Mouse (Mus musculus) midbrain, embryonic 16.5 days (tissue): ENCODE data around the gene Art3. TPM values are rescaled to one million over a fixed set of nuclear protein-coding genes. Genes with fewer than 3 reads are reported as not detected.

Source experiments
- ATAC-seq: fragments of 200-750 bp; cut with Nextera tagmentation; 2 replicates; pipeline ENCODE4 v1.8.0; 2017; ENCODE audit warnings: moderate TSS enrichment
- H3K27ac ChIP-seq: fragments of 300-500 bp; sonication (generic); 2 replicates; pipeline ENCODE4 v1.5.1; 2014; ENCODE audit warnings: mild to moderate bottlenecking, low read length, mixed read lengths
- H3K27me3 ChIP-seq: fragments of 300-500 bp; sonication (generic); 2 replicates; pipeline ENCODE4 v1.6.1; 2014; ENCODE audit warnings: low read depth, low read length, mixed read lengths; ENCODE audit not compliant: control insufficient read depth, insufficient read depth
- H3K36me3 ChIP-seq: fragments of 300-500 bp; sonication (generic); 2 replicates; pipeline ENCODE4 v1.6.1; 2014; ENCODE audit warnings: mild to moderate bottlenecking, low read length, moderate library complexity, mixed read lengths; ENCODE audit not compliant: control insufficient read depth, insufficient read depth
- H3K4me1 ChIP-seq: fragments of 300-500 bp; sonication (generic); 2 replicates; pipeline ENCODE4 v1.6.1; 2014; ENCODE audit warnings: mild to moderate bottlenecking, low read length, mixed read lengths; ENCODE audit not compliant: control insufficient read depth, insufficient read depth
- H3K4me2 ChIP-seq: fragments of 300-500 bp; sonication (generic); 2 replicates; pipeline ENCODE4 v1.6.1; 2014; ENCODE audit warnings: mild to moderate bottlenecking, low read length, mixed read lengths
- H3K4me3 ChIP-seq: fragments of 300-500 bp; sonication (generic); 2 replicates; pipeline ENCODE4 v1.5.1; 2014; ENCODE audit warnings: low read depth, mild to moderate bottlenecking, low read length, moderate library complexity, mixed read lengths
- H3K9ac ChIP-seq: fragments of 300-500 bp; sonication (generic); 2 replicates; pipeline ENCODE4 v1.6.1; 2014; ENCODE audit warnings: low read depth, low read length, mixed read lengths
- H3K9me3 ChIP-seq: fragments of 300-500 bp; sonication (generic); replicated peaks from 2 replicates; pipeline ENCODE4 v1.6.1; 2014; ENCODE audit warnings: mild to moderate bottlenecking, low read length, mixed read lengths; ENCODE audit not compliant: control insufficient read depth, poor library complexity, severe bottlenecking
- WGBS: fragments of 180-500 bp; shearing (Covaris S2); extraction: QIAGEN DNeasy Blood & Tissue Kit; methylation state at CpG from one replicate; pipeline ENCODE4 v1.1.7; 2014; 5-methylcytosine and 5-hydroxymethylcytosine counted together
- polyA plus RNA-seq: library from polyadenylated mRNA; unstranded; fragments of >200 nt; fragmentation: Nextera tagmentation; extraction: Ambion mirVana; gene quantifications from 2 replicates; pipeline ENCODE4 v1.2.1, GENCODE M21; 2015

Art3 gene
- polyA plus RNA-seq, 1 experiment from 2014 or later: 4.3 TPM

DNA sequence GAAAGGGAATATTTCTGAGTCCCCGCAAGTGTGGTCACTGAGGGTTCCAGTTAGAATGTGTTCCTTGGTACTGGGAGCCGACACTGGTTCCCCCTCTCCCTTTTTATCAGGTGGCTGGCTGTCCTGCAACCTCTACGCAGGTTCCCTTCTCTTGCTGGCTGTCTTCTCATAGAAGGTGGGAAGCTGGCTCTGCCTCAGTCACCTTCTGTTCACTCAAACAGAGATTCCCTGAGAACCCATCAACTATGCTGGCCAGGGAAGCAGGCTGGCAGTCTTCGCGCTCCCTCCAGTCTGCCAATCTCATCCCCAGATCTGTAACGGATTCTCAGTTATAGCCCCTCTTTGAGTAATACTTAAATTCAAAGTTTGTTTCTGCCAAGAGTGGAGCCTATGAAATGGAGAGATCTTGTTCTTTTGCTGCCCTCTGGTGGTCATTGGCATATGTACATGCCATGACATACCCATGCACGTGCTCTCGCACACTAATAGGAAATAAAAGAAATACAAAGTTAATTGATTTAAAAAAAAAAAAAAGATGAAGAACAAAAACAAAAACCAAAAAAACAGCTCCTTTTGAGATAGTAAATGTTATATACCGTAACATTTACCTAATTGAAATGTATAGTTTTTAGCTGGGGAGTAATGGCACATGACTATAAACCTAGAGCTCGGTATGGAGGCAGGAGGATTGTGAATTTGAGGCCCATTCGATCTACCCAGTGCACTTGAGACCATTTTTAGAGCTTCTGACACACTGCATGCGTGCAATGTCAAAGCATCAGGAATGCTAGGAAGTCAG lies 50.1 kb downstream of the Art3 start:
- no peaks in the 10 kb centered on the region for H3K9me3 ChIP-seq
- no peak overlapping the region for H3K27ac ChIP-seq
- H3K27me3 ChIP-seq: no peaks in the 10 kb centered on the region
- no peak overlapping the region for H3K4me2 ChIP-seq
- no peak overlapping the region for H3K4me3 ChIP-seq
- H3K9ac ChIP-seq: no peak overlapping the region
- no peaks in the 10 kb centered on the region for H3K36me3 ChIP-seq
- 41% methylated on average over 12 of the region's 12 CpGs for WGBS
- no peaks in the 10 kb centered on the region for H3K4me1 ChIP-seq
- ATAC-seq: peak; percentile 87

DNA sequence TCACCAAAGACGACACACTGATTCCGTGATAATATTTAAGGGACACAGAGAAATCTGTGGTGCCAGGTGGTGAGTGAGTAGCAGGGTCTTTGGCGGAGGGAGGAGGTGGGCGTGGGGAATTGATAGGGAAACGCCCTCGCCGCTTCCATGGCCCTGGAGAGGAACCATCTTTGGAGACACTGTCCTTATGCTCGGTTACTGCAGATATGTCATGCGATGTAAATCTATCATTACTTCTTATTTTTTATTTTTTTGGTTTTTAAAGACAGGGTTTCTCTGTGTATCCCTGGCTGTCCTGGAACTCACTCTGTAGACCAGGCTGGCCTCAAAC lies 50.7 kb downstream of the Art3 start:
- Histone ChIP-seq H3K27ac (no peak overlapping the region), H3K4me3 (no peak overlapping the region), H3K9me3 (no peaks in the 10 kb centered on the region), H3K4me1 (no peaks in the 10 kb centered on the region), H3K9ac (no peak overlapping the region), H3K36me3 (no peaks in the 10 kb centered on the region), H3K27me3 (no peaks in the 10 kb centered on the region), H3K4me2 (no peak overlapping the region)
- ATAC-seq: no peak
- WGBS: 66% methylated on average over 9 of the region's 9 CpGs

DNA sequence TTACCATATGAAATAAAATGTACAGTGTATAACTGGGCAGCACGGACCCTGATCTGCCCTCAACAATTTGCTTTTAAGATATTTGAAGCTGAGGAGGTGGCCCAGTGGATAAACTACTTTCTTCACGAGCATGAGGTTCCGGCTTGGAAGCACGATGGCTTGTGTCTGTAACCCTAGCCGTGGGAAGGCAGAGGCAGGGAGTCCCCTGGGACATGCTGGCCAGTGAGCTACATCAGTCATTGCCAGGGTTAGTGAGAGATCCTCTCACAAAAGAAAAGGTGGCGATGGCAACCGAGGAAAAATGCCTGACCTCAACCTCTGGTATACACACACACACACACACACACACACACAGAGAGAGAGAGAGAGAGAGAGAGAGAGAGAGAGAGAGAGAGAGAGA lies 52.1 kb downstream of the Art3 start:
- H3K9ac ChIP-seq: no peak overlapping the region
- ATAC-seq: no peak

DNA sequence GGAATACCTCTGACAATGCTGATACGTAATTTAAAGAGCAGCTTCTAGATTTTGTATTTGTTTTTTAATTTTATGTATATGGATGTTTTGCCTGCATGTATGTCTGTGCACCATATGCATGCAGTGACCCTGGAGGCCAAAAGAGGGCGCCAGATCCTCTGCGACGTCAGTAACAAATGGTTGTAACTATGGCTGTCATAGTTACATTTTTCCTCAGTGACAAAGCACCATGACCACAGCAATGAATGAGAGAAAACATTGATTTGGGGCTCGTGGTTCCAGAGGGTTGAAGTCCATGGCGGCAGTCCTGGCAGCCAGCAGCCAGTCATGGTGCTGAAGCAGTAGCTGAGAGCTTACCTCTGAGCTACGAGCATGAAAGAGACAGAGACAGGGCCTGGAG lies 53.2 kb downstream of the Art3 start:
- H3K4me3 ChIP-seq: no peak overlapping the region
- ATAC-seq: no peak
- no peaks in the 10 kb centered on the region for H3K9me3 ChIP-seq
- WGBS: 42% methylated on average over 7 of the region's 7 CpGs
- no peaks in the 10 kb centered on the region; the same call in 1 of the 2 replicates for H3K27me3 ChIP-seq
- no peak overlapping the region for H3K9ac ChIP-seq
- no peaks in the 10 kb centered on the region for H3K36me3 ChIP-seq
- no peak overlapping the region for H3K4me2 ChIP-seq
- H3K27ac ChIP-seq: no peak overlapping the region
- H3K4me1 ChIP-seq: no peaks in the 10 kb centered on the region

More for the DNA sequence above, 52.1 kb downstream of the Art3 start:
- H3K27ac ChIP-seq: no peak overlapping the region
- no peak overlapping the region for H3K4me2 ChIP-seq
- H3K9me3 ChIP-seq: no peaks in the 10 kb centered on the region
- WGBS: 48% methylated on average over 7 of the region's 7 CpGs
- H3K36me3 ChIP-seq: no peaks in the 10 kb centered on the region
- no peaks in the 10 kb centered on the region for H3K27me3 ChIP-seq
- H3K4me1 ChIP-seq: no peaks in the 10 kb centered on the region
- no peak overlapping the region for H3K4me3 ChIP-seq

DNA sequence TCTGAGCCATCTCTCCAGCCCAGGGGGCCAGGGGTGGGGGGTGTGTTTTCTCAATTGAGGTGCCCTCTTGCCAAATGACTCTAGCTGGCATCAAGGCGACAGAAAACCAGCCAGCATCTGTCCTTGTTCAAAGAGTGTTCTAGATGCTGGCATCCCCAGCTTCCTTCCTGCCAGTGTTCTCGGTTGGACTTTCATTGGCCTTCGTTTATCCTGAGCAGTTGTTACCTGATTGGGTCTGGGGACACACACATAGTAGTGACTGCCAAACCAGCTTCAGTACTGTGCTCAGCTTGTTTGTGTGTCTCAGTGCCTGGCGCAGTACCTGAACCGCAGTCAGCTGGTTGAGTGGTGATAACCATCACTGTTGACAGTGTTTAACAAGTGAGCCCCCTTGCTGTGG lies 54.5 kb downstream of the Art3 start:
- no peaks in the 10 kb centered on the region for H3K36me3 ChIP-seq
- H3K9me3 ChIP-seq: no peaks in the 10 kb centered on the region
- H3K4me1 ChIP-seq: no peaks in the 10 kb centered on the region
- H3K4me3 ChIP-seq: no peak overlapping the region
- H3K27me3 ChIP-seq: no peaks in the 10 kb centered on the region; the same call in none of the 2 replicates
- 88% methylated on average over 5 of the region's 5 CpGs for WGBS
- H3K4me2 ChIP-seq: no peak overlapping the region
- no peak overlapping the region for H3K27ac ChIP-seq
- H3K9ac ChIP-seq: no peak overlapping the region
- no peak for ATAC-seq

DNA sequence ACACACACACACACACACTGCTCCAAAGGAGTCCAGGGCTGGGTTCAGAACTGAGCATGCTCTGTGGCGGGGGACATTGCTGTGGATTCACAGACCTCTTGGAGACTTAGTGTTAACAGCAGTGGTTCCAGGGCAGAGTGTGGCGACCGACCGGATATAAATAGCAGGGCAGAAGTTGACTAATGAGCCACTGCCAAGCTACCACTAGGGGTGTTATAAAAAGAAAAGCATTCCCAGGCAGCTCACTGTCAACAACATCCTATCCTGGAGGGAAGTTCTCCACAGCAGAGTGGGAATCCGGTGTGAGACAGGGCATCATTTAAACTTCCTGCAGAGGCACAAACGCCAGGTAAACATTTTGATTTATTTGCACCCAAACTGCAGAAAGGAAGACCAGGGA lies 55.0 kb downstream of the Art3 start:
- H3K4me3 ChIP-seq: no peak overlapping the region
- H3K4me1 ChIP-seq: no peaks in the 10 kb centered on the region
- WGBS: 52% methylated on average over 6 of the region's 6 CpGs
- ATAC-seq: no peak
- H3K36me3 ChIP-seq: no peaks in the 10 kb centered on the region
- no peaks in the 10 kb centered on the region for H3K9me3 ChIP-seq
- no peak overlapping the region for H3K4me2 ChIP-seq
- no peak overlapping the region for H3K9ac ChIP-seq
- H3K27ac ChIP-seq: no peak overlapping the region
- H3K27me3 ChIP-seq: peaks cover 1% of the 10 kb centered on the region

DNA sequence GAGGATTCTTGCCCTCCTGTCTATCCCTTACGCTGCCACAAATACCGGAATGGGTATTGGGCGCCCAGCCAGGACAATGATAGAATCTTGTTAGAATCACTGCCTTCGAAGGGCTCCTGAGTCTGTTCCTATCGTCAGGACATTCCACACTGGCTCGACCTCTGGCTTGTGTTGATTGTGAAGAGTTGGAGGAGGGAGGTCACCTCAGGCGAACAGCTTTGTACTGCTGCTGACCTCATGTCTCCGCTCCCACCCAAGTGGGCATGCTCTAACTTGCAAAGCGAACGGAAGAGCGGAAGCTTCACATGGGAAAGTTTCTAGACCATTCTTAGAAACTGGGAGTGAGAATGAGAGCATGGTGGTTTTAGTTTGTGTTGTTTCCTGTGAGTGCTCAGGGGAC lies 55.8 kb downstream of the Art3 start:
- H3K27ac ChIP-seq: no peak overlapping the region
- no peak overlapping the region for H3K9ac ChIP-seq
- H3K27me3 ChIP-seq: peaks cover 6% of the 10 kb centered on the region
- no peak overlapping the region for H3K4me2 ChIP-seq
- no peaks in the 10 kb centered on the region for H3K36me3 ChIP-seq
- H3K4me3 ChIP-seq: no peak overlapping the region
- no peak for ATAC-seq
- 0 out of 2 replicates have a peak, but pooled peaks cover 4% of the 10 kb centered on the region for H3K4me1 ChIP-seq
- H3K9me3 ChIP-seq: no peaks in the 10 kb centered on the region
- WGBS: 75% methylated on average over 11 of the region's 11 CpGs

DNA sequence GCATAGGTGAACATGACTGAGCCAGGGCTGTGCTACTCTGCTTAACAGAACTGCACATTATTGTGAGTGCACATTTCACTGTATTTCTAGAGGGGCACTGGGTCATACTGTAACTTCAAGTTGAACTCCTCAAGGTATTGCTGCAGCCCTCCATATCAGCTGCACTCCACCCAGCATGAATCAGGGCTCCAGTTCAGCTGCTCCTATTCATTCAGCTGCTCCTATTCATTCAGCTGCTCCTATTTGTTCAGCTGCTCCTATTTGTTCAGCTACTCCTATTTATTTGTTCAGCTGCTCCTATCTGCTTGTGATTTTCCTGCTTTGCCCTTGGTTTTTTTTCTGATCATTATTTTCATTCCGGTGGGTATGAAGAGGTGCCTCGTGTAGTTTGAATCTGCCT lies 58.4 kb downstream of the Art3 start:
- Histone ChIP-seq H3K27me3 (peaks cover 12% of the 10 kb centered on the region), H3K36me3 (no peaks in the 10 kb centered on the region), H3K9me3 (no peaks in the 10 kb centered on the region), H3K9ac (no peak overlapping the region), H3K4me3 (no peak overlapping the region), H3K4me1 (0 out of 2 replicates have a peak, but pooled peaks cover 4% of the 10 kb centered on the region), H3K27ac (no peak overlapping the region), H3K4me2 (no peak overlapping the region)
- WGBS: 64% methylated on average over 2 of the region's 2 CpGs
- ATAC-seq: no peak

DNA sequence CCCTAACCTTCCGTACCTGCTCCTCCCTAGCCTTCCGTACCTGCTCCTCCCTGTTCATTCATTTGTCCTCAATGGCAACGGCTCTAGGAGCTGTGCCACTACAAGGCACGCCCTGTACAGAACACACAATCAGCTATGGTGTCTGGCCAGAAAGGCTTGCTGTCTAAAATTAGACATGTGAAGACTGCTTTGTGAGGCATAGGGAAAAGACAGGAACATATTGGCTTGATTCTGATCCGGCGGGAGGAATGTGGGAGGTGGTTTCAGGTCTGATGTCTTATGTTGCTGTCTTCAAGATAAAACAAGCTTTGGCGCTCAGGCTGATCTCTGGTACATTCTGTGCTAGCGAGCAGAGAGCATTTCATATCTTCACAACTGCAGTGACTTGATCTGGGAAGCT lies 59.0 kb downstream of the Art3 start:
- WGBS: 83% methylated on average over 8 of the region's 8 CpGs
- Histone ChIP-seq H3K36me3 (no peaks in the 10 kb centered on the region), H3K9me3 (no peaks in the 10 kb centered on the region), H3K27ac (no peak overlapping the region), H3K27me3 (peaks cover 12% of the 10 kb centered on the region), H3K9ac (no peak overlapping the region), H3K4me2 (no peak overlapping the region), H3K4me1 (0 out of 2 replicates have a peak, but pooled peaks cover 4% of the 10 kb centered on the region), H3K4me3 (no peak overlapping the region)
- ATAC-seq: no peak
